ENCODE assay signal across 11 mouse cellular contexts in genomic region chr13:63749997-63750396, GRCm38 (mm10).
DNase-seq lines count a peak whose midpoint lies in the region; ATAC-seq lines count a peak whose summit lies in the region.
"Had no signal": no experiment of that assay in that cellular context is flagged by ENCODE, and none has a peak within 500 bp of the region (broad histone marks: within the 10 kb centered on the region; RNA-seq: fewer than 3 reads in every experiment).

No protein-coding gene starts in this region.

- H3K36me3 ChIP-seq in midbrain, embryonic 11.5 days (ENCODE audit: control insufficient read depth, insufficient read depth, low read length): no peaks in the 10 kb centered on the region

- no peak overlapping the region for H3K4me2 ChIP-seq in midbrain, embryonic 11.5 days

- no peak overlapping the region for H3K9ac ChIP-seq in midbrain, embryonic 11.5 days (ENCODE audit: low read length)

- no peaks in the 10 kb centered on the region for H3K4me1 ChIP-seq in midbrain, embryonic 11.5 days (ENCODE audit: control insufficient read depth, insufficient read depth, low read length)

- H3K9me3 ChIP-seq in midbrain, embryonic 11.5 days (ENCODE audit: control insufficient read depth, low read length): peaks cover 4% of the 10 kb centered on the region; the same call in 1 of the 2 replicates

- H3K27me3 ChIP-seq in midbrain, embryonic 11.5 days (ENCODE audit: control insufficient read depth, insufficient read depth, low read length): no peaks in the 10 kb centered on the region

- DNase-seq in gastrocnemius, postnatal 25 days: peak; percentile 7
- no peak for DNase-seq in gastrocnemius, postnatal 4 days (ENCODE audit: low spot score in 2 of 2)
- DNase-seq in A20 (ENCODE audit: low read depth, low spot score): peak; percentile 21
- DNase-seq in brain, embryonic 18.5 days (ENCODE audit: low read depth, low spot score): peak; percentile 1
- peak; percentile 11 to 34 for DNase-seq in kidney, postnatal 4 days
- no peak for DNase-seq in yolk sac, embryonic 10.5 days (ENCODE audit: low spot score)
- DNase-seq in right cerebral cortex, postnatal 36 days (ENCODE audit: low spot score in 2 of 2): no peak
- DNase-seq in midbrain, embryonic 11.5 days (ENCODE audit: low spot score, missing footprints): no peak
- DNase-seq: cerebellum, postnatal 25 days; liver; thymus, postnatal 36 days had no signal

- no peak for ATAC-seq in midbrain, embryonic 11.5 days (ENCODE audit: low FRiP score)

- no peak overlapping the region for H3K4me3 ChIP-seq in midbrain, embryonic 11.5 days (ENCODE audit: low read depth, low read length)

- no peak overlapping the region for H3K27ac ChIP-seq in midbrain, embryonic 11.5 days (ENCODE audit: low read depth, low read length)

- 85% methylated on average over 4 of the region's 4 CpGs for WGBS in midbrain, embryonic 11.5 days

Comparison
In these comparisons a context has a peak if more than half of its experiments do, and no peak if none do; other contexts are left out.
1. DNase-seq: peak in gastrocnemius, postnatal 25 days (single experiment), A20 (single experiment), brain, embryonic 18.5 days (single experiment) and kidney, postnatal 4 days (2 of 2); none in gastrocnemius, postnatal 4 days (0 of 2), yolk sac, embryonic 10.5 days (single experiment), right cerebral cortex, postnatal 36 days (0 of 2) and midbrain, embryonic 11.5 days (single experiment).